Mouse (Mus musculus) forebrain, embryonic 11.5 days (tissue): ENCODE data around the gene Pigm. TPM values are rescaled to one million over a fixed set of nuclear protein-coding genes. Genes with fewer than 3 reads are reported as not detected.

Experiments
- polyA plus RNA-seq: library from polyadenylated mRNA; unstranded; fragments of >200 nt; fragmentation: Nextera tagmentation; extraction: Ambion mirVana; gene quantifications from 2 replicates; pipeline ENCODE4 v1.2.1, GENCODE M21; 2014

Pigm gene
- polyA plus RNA-seq, 1 experiment from 2014 or later: 14.8 TPM

Other genes with a start within 250 kb of the Pigm start
- gene Pex19, start 249.8 kb upstream of the Pigm start, polyA plus RNA-seq: 146 and 150 TPM in 2 replicates
- gene Dcaf8, start 228.5 kb upstream of the Pigm start, polyA plus RNA-seq: 116 and 118 TPM in 2 replicates
- 371 and 409 TPM in 2 replicates for gene Pea15a, start 169.7 kb upstream of the Pigm start, polyA plus RNA-seq
- gene Casq1, start 156.7 kb upstream of the Pigm start, polyA plus RNA-seq: 1.1 and 2.0 TPM in 2 replicates
- 0.08 TPM in 1 of 2 replicates, not detected in the other for gene Atp1a4, start 118.1 kb upstream of the Pigm start, polyA plus RNA-seq
- gene Igsf8, start 114.9 kb upstream of the Pigm start, polyA plus RNA-seq: 104 and 122 TPM in 2 replicates
- gene Atp1a2, start 78.5 kb upstream of the Pigm start, polyA plus RNA-seq: 1.5 and 2.1 TPM in 2 replicates
- 0.68 and 0.89 TPM in 2 replicates for gene Kcnj9, start 47.2 kb upstream of the Pigm start, polyA plus RNA-seq
- gene Kcnj10, start 35.3 kb upstream of the Pigm start, polyA plus RNA-seq: 0.69 and 0.73 TPM in 2 replicates
- gene Slamf9, start 98.8 kb downstream of the Pigm start, polyA plus RNA-seq: 0.27 and 0.28 TPM in 2 replicates
- gene Igsf9, start 105.2 kb downstream of the Pigm start, polyA plus RNA-seq: 83.2 and 94.4 TPM in 2 replicates
- gene Tagln2, start 123.5 kb downstream of the Pigm start, polyA plus RNA-seq: 38.5 and 38.6 TPM in 2 replicates
- 1.2 and 1.3 TPM in 2 replicates for gene Cfap45, start 144.3 kb downstream of the Pigm start, polyA plus RNA-seq
- 0.17 TPM in 1 of 2 replicates, not detected in the other for gene Vsig8, start 179.4 kb downstream of the Pigm start, polyA plus RNA-seq
- gene Slamf8, start 214.0 kb downstream of the Pigm start, polyA plus RNA-seq: not detected in 2 replicates
- 0.19 TPM in 1 of 2 replicates, not detected in the other for gene Fcrl6, start 226.0 kb downstream of the Pigm start, polyA plus RNA-seq